Mouse (Mus musculus) CH12.LX (cell line): ENCODE results near the gene Ephb4.

Experiments
- CTCF ChIP-seq, 2 experiments: IDR thresholded peaks in 1 of 2; conservative IDR thresholded peaks in 1 of 2; 2 replicates each; pipeline ENCODE4 v1.5.1; 2011 to 2012; ENCODE audit warnings: low read depth in 2 of 2, low read length in 2 of 2, improper control_type of control experiment in 1 of 2, inconsistent platforms in 1 of 2, mild to moderate bottlenecking in 1 of 2, moderate library complexity in 1 of 2
- USF1 ChIP-seq: IDR thresholded peaks from 2 replicates; pipeline ENCODE4 v1.6.1; 2014; ENCODE audit warnings: low read depth, mild to moderate bottlenecking, inconsistent platforms, low read length, improper control_type of control experiment

GRCm38 (mm10) chr5:137419841-137420240, 69.9 kb downstream of the Ephb4 start:
- TF ChIP-seq CTCF (conservative IDR thresholded peaks at IDR 0.05 in 1 of 2, IDR thresholded peaks at IDR 0.05 in 1 of 2; ENCODE audit: low read depth in 2 of 2, low read length in 2 of 2) (no peak), USF1 (no peak)
